Mouse (Mus musculus) embryo, embryonic 10.5 days (tissue): ENCODE measurements around the gene Nol4l.
A peak's percentile ranks its signal among the peaks of the same experiment; 100 is the strongest.
"Not testable (repeated sequence)": the region's sequence is repeated elsewhere in the genome, so short reads cannot be mapped to it uniquely, and the experiment has no call there.

ENCODE experiments used
- DNase-seq: peaks from one replicate; pipeline ENCODE4 v3.0.0-alpha.2; 2015; ENCODE audit warnings: low spot score

Nol4l gene

GRCm38 (mm10) chr2:153510136-153510535 is 19.6 kb downstream of the Nol4l start:
- DNase-seq = no peak

- DNase-seq = peak; percentile 63
Observed at GRCm38 (mm10) chr2:153509211-153510029, 20.4 kb downstream of the Nol4l start.

GRCm38 (mm10) chr2:153508405-153508804 is 21.4 kb downstream of the Nol4l start:
- DNase-seq = no peak

- no peak for DNase-seq
Observed at GRCm38 (mm10) chr2:153507969-153508368, 21.8 kb downstream of the Nol4l start.

- no peak for DNase-seq
Observed at GRCm38 (mm10) chr2:153506385-153506784, 23.4 kb downstream of the Nol4l start.

GRCm38 (mm10) chr2:153499154-153499553 is 30.6 kb downstream of the Nol4l start:
- peak; percentile 48 for DNase-seq

GRCm38 (mm10) chr2:153496898-153497297 is 32.9 kb downstream of the Nol4l start:
- DNase-seq = peak; percentile 77

GRCm38 (mm10) chr2:153496301-153496700 is 33.5 kb downstream of the Nol4l start:
- no peak for DNase-seq

- no peak for DNase-seq
Observed at GRCm38 (mm10) chr2:153495818-153496217, 34.0 kb downstream of the Nol4l start.

GRCm38 (mm10) chr2:153495391-153495790 is 34.4 kb downstream of the Nol4l start:
- not testable (repeated sequence) for DNase-seq

- peak; percentile 42 for DNase-seq
Observed at GRCm38 (mm10) chr2:153494293-153494811, 35.4 kb downstream of the Nol4l start.

- DNase-seq = peak; percentile 73
Observed at GRCm38 (mm10) chr2:153493781-153494292, 35.9 kb downstream of the Nol4l start.

GRCm38 (mm10) chr2:153493393-153493731 is 36.4 kb downstream of the Nol4l start:
- no peak for DNase-seq

GRCm38 (mm10) chr2:153492573-153493392 is 37.0 kb downstream of the Nol4l start, which contains the start of gene 4930404H24Rik:
Gene 4930404H24Rik (plus strand): TSS chr2:153492790.
- peak; percentile 84 for DNase-seq

- DNase-seq = no peak
Observed at GRCm38 (mm10) chr2:153492179-153492517, 37.6 kb downstream of the Nol4l start.

- no peak for DNase-seq
Observed at GRCm38 (mm10) chr2:153491512-153492178, 38.1 kb downstream of the Nol4l start.

GRCm38 (mm10) chr2:153490940-153491339 is 38.8 kb downstream of the Nol4l start:
- DNase-seq = no peak

- DNase-seq = no peak
Observed at GRCm38 (mm10) chr2:153490116-153490515, 39.7 kb downstream of the Nol4l start.

GRCm38 (mm10) chr2:153484071-153484470 is 45.7 kb downstream of the Nol4l start:
- DNase-seq = no peak

- peak; percentile 63 for DNase-seq
Observed at GRCm38 (mm10) chr2:153483118-153483983, 46.4 kb downstream of the Nol4l start.

- no peak for DNase-seq
Observed at GRCm38 (mm10) chr2:153481861-153482120, 48.0 kb downstream of the Nol4l start.
